Mouse (Mus musculus) ES-Bruce4 (cell line): Measurements from ENCODE around the gene Cd7. TPM values are rescaled to one million over a fixed set of nuclear protein-coding genes. Genes with fewer than 3 reads are reported as not detected.
"Not testable (repeated sequence)": the region's sequence is repeated elsewhere in the genome, so short reads cannot be mapped to it uniquely, and the experiment has no call there.

ENCODE experiments used
- H3K27ac ChIP-seq: 2 replicates; pipeline ENCODE4 v1.5.1; 2012; ENCODE audit warnings: low read length, inconsistent platforms; ENCODE audit not compliant: insufficient read depth
- H3K27me3 ChIP-seq: 2 replicates; pipeline ENCODE4 v1.6.1; 2012; ENCODE audit warnings: mild to moderate bottlenecking, low read length, inconsistent platforms; ENCODE audit not compliant: control insufficient read depth, poor library complexity, insufficient read depth, severe bottlenecking
- H3K36me3 ChIP-seq: 2 replicates; pipeline ENCODE4 v1.6.1; 2012; ENCODE audit warnings: inconsistent platforms, mild to moderate bottlenecking, low read length, moderate library complexity; ENCODE audit not compliant: control insufficient read depth, poor library complexity, insufficient read depth, severe bottlenecking
- H3K4me1 ChIP-seq: one replicate; pipeline ENCODE4 v1.8.1; 2011; ENCODE audit warnings: low read length; ENCODE audit not compliant: control insufficient read depth, insufficient read depth
- H3K4me3 ChIP-seq: 2 replicates; pipeline ENCODE4 v1.5.1; 2011; ENCODE audit warnings: low read depth, mild to moderate bottlenecking, low read length
- H3K9ac ChIP-seq: 2 replicates; pipeline ENCODE4 v1.6.1; 2012; ENCODE audit warnings: low read depth, mild to moderate bottlenecking, inconsistent platforms; ENCODE audit not compliant: poor library complexity, severe bottlenecking
- H3K9me3 ChIP-seq: replicated peaks from 2 replicates; pipeline ENCODE4 v1.6.1; 2012; ENCODE audit warnings: mild to moderate bottlenecking, low read length, inconsistent platforms; ENCODE audit not compliant: control insufficient read depth, poor library complexity, insufficient read depth, severe bottlenecking
- CTCF ChIP-seq: IDR thresholded peaks from one replicate; pipeline ENCODE4 v1.8.1; 2011; ENCODE audit warnings: low read depth, low read length
- EP300 ChIP-seq: IDR thresholded peaks from 2 replicates; pipeline ENCODE4 v1.6.1; 2011; ENCODE audit warnings: low read depth, low read length; ENCODE audit not compliant: insufficient read depth
- POLR2A ChIP-seq: IDR thresholded peaks from one replicate; pipeline ENCODE4 v1.8.1; 2011; ENCODE audit warnings: low read length; ENCODE audit not compliant: insufficient read depth
- polyA plus RNA-seq: library from polyadenylated mRNA; stranded (reverse); fragments of >200 nt; gene quantifications from 2 replicates; pipeline ENCODE4 v1.2.4, GENCODE M21; 2011; ENCODE audit warnings: low read depth; ENCODE audit not compliant: missing spikeins, insufficient read depth, insufficient read length

Cd7 gene
- polyA plus RNA-seq, 1 experiment = not detected

- no peak within 1 kb of the TSS for H3K4me3 ChIP-seq
- H3K9ac ChIP-seq = no peak within 1 kb of the TSS
- H3K36me3 ChIP-seq = no peaks in the 10 kb centered on the region
- no peaks in the 10 kb centered on the region for H3K9me3 ChIP-seq
- TF ChIP-seq CTCF (no peak), POLR2A (no peak), EP300 (no peak)
- no peak within 1 kb of the TSS for H3K27ac ChIP-seq
- H3K27me3 ChIP-seq = no peaks in the 10 kb centered on the region
- no peaks in the 10 kb centered on the region for H3K4me1 ChIP-seq
Observed at GRCm38 (mm10) chr11:121081120-121081519, 41.9 kb upstream of the Cd7 start, which contains the start of gene Sectm1a. Sectm1a (minus strand) TSS chr11:121081220.

- Histone ChIP-seq H3K4me3 (no peak overlapping the region), H3K27ac (no peak overlapping the region), H3K27me3 (no peaks in the 10 kb centered on the region), H3K9ac (no peak overlapping the region), H3K4me1 (no peaks in the 10 kb centered on the region), H3K36me3 (no peaks in the 10 kb centered on the region), H3K9me3 (no peaks in the 10 kb centered on the region)
- no peak for TF ChIP-seq EP300
- no peak for TF ChIP-seq CTCF
- no peak for TF ChIP-seq POLR2A
Observed at GRCm38 (mm10) chr11:121080330-121080729, 41.1 kb upstream of the Cd7 start.

GRCm38 (mm10) chr11:121075655-121076054 is 36.4 kb upstream of the Cd7 start:
- no peaks in the 10 kb centered on the region for H3K36me3 ChIP-seq
- no peak overlapping the region for H3K27ac ChIP-seq
- H3K4me3 ChIP-seq = no peak overlapping the region
- TF ChIP-seq EP300 (no peak), POLR2A (no peak), CTCF (no peak)
- no peaks in the 10 kb centered on the region for H3K27me3 ChIP-seq
- H3K9me3 ChIP-seq = no peaks in the 10 kb centered on the region
- H3K4me1 ChIP-seq = no peaks in the 10 kb centered on the region
- H3K9ac ChIP-seq = no peak overlapping the region

GRCm38 (mm10) chr11:121069662-121070061 is 30.4 kb upstream of the Cd7 start:
- not testable (repeated sequence) for H3K9me3 ChIP-seq, H3K27ac ChIP-seq, H3K9ac ChIP-seq, H3K4me3 ChIP-seq, H3K36me3 ChIP-seq, H3K4me1 ChIP-seq, H3K27me3 ChIP-seq

DNA sequence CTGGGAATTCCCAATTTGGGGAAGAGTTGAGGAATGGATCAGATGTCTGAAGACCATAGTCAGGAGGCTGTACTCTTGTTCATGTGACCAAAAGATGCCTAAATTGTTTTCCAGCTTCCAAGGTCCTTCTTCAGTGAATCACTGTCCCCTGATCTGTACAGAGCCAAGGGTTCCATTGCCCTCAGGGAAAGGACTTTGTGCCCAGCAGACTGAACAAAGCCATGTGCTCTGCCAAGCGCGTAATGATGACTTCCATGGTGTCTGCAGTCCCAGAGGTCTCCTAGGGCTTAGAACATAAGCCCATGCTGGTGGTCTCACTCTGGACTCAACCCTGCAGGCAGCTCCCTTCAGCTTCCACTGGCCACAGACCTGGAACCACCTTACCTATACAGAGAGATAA is 28.7 kb upstream of the Cd7 start:
- Histone ChIP-seq H3K9ac (no peak overlapping the region), H3K36me3 (no peaks in the 10 kb centered on the region), H3K4me1 (no peaks in the 10 kb centered on the region), H3K4me3 (no peak overlapping the region), H3K9me3 (peaks cover 7% of the 10 kb centered on the region; the same call in 1 of the 2 replicates), H3K27ac (no peak overlapping the region), H3K27me3 (no peaks in the 10 kb centered on the region)
- no peak for TF ChIP-seq EP300

DNA sequence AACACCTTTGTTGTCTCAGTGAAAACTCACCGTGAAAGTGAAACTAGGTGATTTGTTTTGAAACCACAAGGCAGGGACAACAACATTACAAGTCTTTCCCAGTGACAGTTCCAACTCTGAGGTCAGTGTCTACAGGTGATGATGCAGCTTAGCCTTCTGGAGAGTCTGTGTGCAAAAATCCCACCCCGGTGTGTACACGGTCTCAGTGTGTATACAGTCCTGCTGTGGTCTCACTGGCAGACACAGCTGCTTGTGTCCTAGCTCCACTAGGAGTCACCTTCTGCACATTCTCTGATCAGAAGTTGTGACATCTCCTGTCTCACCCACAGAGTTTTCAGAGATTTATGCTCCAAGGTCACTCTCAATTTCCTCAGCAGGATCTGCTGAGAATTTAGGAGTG is 25.0 kb upstream of the Cd7 start:
- no peak overlapping the region for H3K9ac ChIP-seq
- TF ChIP-seq CTCF (no peak), POLR2A (no peak), EP300 (no peak)
- H3K27ac ChIP-seq = no peak overlapping the region
- H3K4me3 ChIP-seq = no peak overlapping the region
- H3K4me1 ChIP-seq = no peaks in the 10 kb centered on the region
- no peaks in the 10 kb centered on the region for H3K36me3 ChIP-seq
- 0 out of 2 replicates have a peak, but pooled peaks cover under 1% of the 10 kb centered on the region for H3K9me3 ChIP-seq
- H3K27me3 ChIP-seq = no peaks in the 10 kb centered on the region

- no peaks in the 10 kb centered on the region for H3K36me3 ChIP-seq
- H3K4me3 ChIP-seq = no peak within 1 kb of the TSS
- H3K27me3 ChIP-seq = no peaks in the 10 kb centered on the region
- TF ChIP-seq POLR2A (no peak), EP300 (no peak), CTCF (no peak)
- no peak within 1 kb of the TSS for H3K27ac ChIP-seq
- H3K4me1 ChIP-seq = no peaks in the 10 kb centered on the region
- H3K9me3 ChIP-seq = no peaks in the 10 kb centered on the region
- H3K9ac ChIP-seq = no peak within 1 kb of the TSS
Observed at GRCm38 (mm10) chr11:121063379-121063778, 24.2 kb upstream of the Cd7 start, which contains the start of gene Sectm1b. Sectm1b (minus strand) TSS chr11:121063569.
